Comparison of ENCODE assay signal across 21 mouse cellular contexts in the genomic region with DNA sequence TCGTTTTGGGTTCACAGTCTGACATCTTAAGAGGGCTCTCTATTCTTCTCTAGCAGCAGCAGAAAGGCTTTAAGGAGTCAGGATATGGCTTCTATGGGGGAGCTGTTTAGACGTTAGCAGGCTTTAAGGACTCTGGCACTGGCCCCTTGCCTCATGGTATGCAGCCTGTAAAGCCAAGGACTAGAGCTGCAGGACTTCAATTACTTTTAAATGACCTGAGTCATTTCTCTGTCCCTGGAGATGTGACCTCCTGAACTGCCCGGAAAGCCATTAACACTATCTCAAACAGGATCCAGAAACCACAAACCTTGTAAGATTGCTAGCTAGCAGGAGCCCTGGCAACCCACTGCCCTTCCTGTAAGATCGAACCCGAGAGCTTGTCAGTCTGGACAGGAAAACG.
A peak's percentile ranks its signal among the peaks of the same experiment; 100 is the strongest.
DNase-seq lines count a peak whose midpoint lies in the region; TF ChIP-seq lines count a peak whose summit lies in the region.
"Had no signal": no experiment of that assay in that cellular context is flagged by ENCODE, and none has a peak within 500 bp of the region (broad histone marks: within the 10 kb centered on the region; RNA-seq: fewer than 3 reads in every experiment).

No protein-coding gene starts in this region.

- H3K4me1 ChIP-seq in embryonic facial prominence, embryonic 10.5 days = peaks cover 27% of the 10 kb centered on the region
- H3K4me1 ChIP-seq in heart, adult 2 months (ENCODE audit: control insufficient read depth, insufficient read depth, low read length) = no peaks in the 10 kb centered on the region
- H3K4me1 ChIP-seq: liver, embryonic 15.5 days had no signal

- TF ChIP-seq CTCF in heart, adult 2 months (IDR thresholded peaks at IDR 0.05) = no peak
- no peak for TF ChIP-seq CTCF in left cerebral cortex, adult 2 months (IDR thresholded peaks at IDR 0.05)

- DNase-seq in kidney, postnatal 4 days = peak; percentile 5
- no peak for DNase-seq in kidney, adult 8-10 months
- DNase-seq in MN1 (ENCODE audit: low spot score) = peak; percentile 17
- peak; percentile 57 for DNase-seq in embryonic facial prominence, embryonic 10.5 days (ENCODE audit: low spot score)
- peak; percentile 71 for DNase-seq in mesoderm, embryonic 11.5 days (ENCODE audit: low read depth, low spot score)
- no peak for DNase-seq in heart, adult 2 months
- DNase-seq in left cerebral cortex, adult 2 months (ENCODE audit: extremely low spot score in 1 of 2, low spot score in 2 of 2) = no peak
- no peak for DNase-seq in left cerebral cortex, adult 18-20 months (ENCODE audit: low spot score in 2 of 2)
- DNase-seq: adrenal gland, adult 8-10 months; cerebellum, adult 9-11 months; heart, postnatal 10 days; kidney, postnatal 10 days; thymus, postnatal 14 days had no signal

- WGBS in embryonic facial prominence, embryonic 10.5 days = 12% methylated on average over 6 of the region's 6 CpGs
- whole genome bisulfite sequencing in heart, adult 2 months = 18% methylated on average over 6 of the region's 6 CpGs

- no peaks in the 10 kb centered on the region for H3K36me3 ChIP-seq in embryonic facial prominence, embryonic 10.5 days (replicated peaks)
- H3K36me3 ChIP-seq in heart, adult 2 months (ENCODE audit: control insufficient read depth, insufficient read depth, low read length) = no peaks in the 10 kb centered on the region
- H3K36me3 ChIP-seq: embryonic facial prominence, embryonic 12.5 days; forebrain, embryonic 15.5 days; hindbrain, embryonic 13.5 days; limb, embryonic 13.5 days; liver, embryonic 15.5 days; midbrain, embryonic 15.5 days had no signal

- no peaks in the 10 kb centered on the region for H3K9me3 ChIP-seq in embryonic facial prominence, embryonic 10.5 days
- H3K9me3 ChIP-seq: embryonic facial prominence, embryonic 12.5 days; forebrain, embryonic 15.5 days; hindbrain, embryonic 13.5 days; limb, embryonic 13.5 days; liver, embryonic 15.5 days; midbrain, embryonic 15.5 days had no signal

- H3K4me3 ChIP-seq in embryonic facial prominence, embryonic 10.5 days = no peak overlapping the region
- H3K4me3 ChIP-seq in heart, adult 2 months = no peak overlapping the region
- H3K4me3 ChIP-seq in left cerebral cortex, adult 2 months = no peak overlapping the region
- H3K4me3 ChIP-seq: embryonic facial prominence, embryonic 12.5 days; forebrain, embryonic 15.5 days; hindbrain, embryonic 13.5 days; limb, embryonic 13.5 days; liver, embryonic 15.5 days; midbrain, embryonic 15.5 days had no signal

- H3K27ac ChIP-seq in embryonic facial prominence, embryonic 10.5 days (replicated peaks) = no peak overlapping the region
- H3K27ac ChIP-seq in heart, adult 2 months = no peak overlapping the region
- H3K27ac ChIP-seq in left cerebral cortex, adult 2 months = no peak overlapping the region
- H3K27ac ChIP-seq: embryonic facial prominence, embryonic 12.5 days; forebrain, embryonic 15.5 days; hindbrain, embryonic 13.5 days; limb, embryonic 13.5 days; liver, embryonic 15.5 days; midbrain, embryonic 15.5 days; stomach, postnatal 0 days had no signal

- TF ChIP-seq EP300 in heart, adult 2 months (IDR thresholded peaks at IDR 0.05; ENCODE audit: insufficient read depth, low read depth, low read length) = no peak

- H3K9ac ChIP-seq in heart, adult 2 months (ENCODE audit: low read depth, low read length) = no peak overlapping the region
- H3K9ac ChIP-seq: embryonic facial prominence, embryonic 12.5 days; forebrain, embryonic 15.5 days; hindbrain, embryonic 13.5 days; limb, embryonic 13.5 days; liver, embryonic 15.5 days; midbrain, embryonic 15.5 days had no signal

- peaks cover 53% of the 10 kb centered on the region for H3K27me3 ChIP-seq in embryonic facial prominence, embryonic 10.5 days (replicated peaks; ENCODE audit: low read depth, poor library complexity, severe bottlenecking)
- H3K27me3 ChIP-seq in heart, adult 2 months (ENCODE audit: control insufficient read depth, insufficient read depth, low read length) = no peaks in the 10 kb centered on the region
- H3K27me3 ChIP-seq: embryonic facial prominence, embryonic 12.5 days; forebrain, embryonic 15.5 days; hindbrain, embryonic 13.5 days; limb, embryonic 13.5 days; liver, embryonic 15.5 days; midbrain, embryonic 15.5 days; Patski had no signal

- intact Hi-C loops in heart, adult 2 months (cut with DNase I) = no loop called here
- intact Hi-C loops in left cerebral cortex, adult 2 months (cut with DNase I) = no loop called here

- H3K79me2 ChIP-seq in heart, adult 2 months (replicated peaks; ENCODE audit: control insufficient read depth, insufficient read depth, low read length) = no peaks in the 10 kb centered on the region

- no peak for TF ChIP-seq POLR2A in heart, adult 2 months (IDR thresholded peaks at IDR 0.05; ENCODE audit: insufficient read depth, low read depth, low read length)

Comparison
In these comparisons a context has a peak if more than half of its experiments do, and no peak if none do; other contexts are left out.
1. DNase-seq: peak in kidney, postnatal 4 days (2 of 2), MN1 (single experiment), embryonic facial prominence, embryonic 10.5 days (single experiment) and mesoderm, embryonic 11.5 days (single experiment); none in kidney, adult 8-10 months (0 of 2), heart, adult 2 months (0 of 2), left cerebral cortex, adult 2 months (0 of 2) and left cerebral cortex, adult 18-20 months (0 of 2).